Mouse (Mus musculus): ENCODE measurements around the gene Nup107. TPM values are rescaled to one million over a fixed set of nuclear protein-coding genes. Genes with fewer than 3 reads are reported as not detected.
"Not testable (repeated sequence)": the region's sequence is repeated elsewhere in the genome, so short reads cannot be mapped to it uniquely, and the experiment has no call there.

The Nup107 gene
- total RNA-seq, 2 experiments from 2014 or later = 5.5 to 5.6 TPM

DNA sequence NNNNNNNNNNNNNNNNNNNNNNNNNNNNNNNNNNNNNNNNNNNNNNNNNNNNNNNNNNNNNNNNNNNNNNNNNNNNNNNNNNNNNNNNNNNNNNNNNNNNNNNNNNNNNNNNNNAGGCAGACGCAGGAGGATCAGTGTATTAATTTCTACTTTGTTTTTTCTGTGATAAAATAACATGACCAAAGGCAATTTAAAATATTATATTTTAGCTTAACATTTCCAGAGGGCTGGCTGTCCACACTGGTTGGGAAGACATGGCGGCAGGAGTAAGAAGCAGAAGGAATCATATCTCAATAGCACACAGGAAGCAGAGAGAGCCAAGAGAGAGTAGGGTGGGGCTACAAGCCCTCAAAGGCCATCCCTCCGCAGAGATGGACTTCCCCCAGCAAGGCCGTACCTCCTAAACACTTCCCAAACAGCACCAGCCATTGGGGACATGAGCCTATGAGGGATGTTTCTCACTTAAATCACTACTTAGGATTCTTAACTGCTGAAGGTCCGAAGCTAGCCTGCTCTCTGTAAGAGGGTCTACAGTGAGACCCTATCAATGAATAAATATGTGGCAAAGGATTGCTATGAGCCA is 68.3 kb downstream of the Nup107 start:
- no peak for DNase-seq (ENCODE audit: low spot score)

- DNase-seq (ENCODE audit: low spot score) = peak; percentile 27
Measured at GRCm38 (mm10) chr10:117718161-117719119, 74.1 kb downstream of the Nup107 start.

GRCm38 (mm10) chr10:117717583-117717982 is 74.9 kb downstream of the Nup107 start:
- peak; percentile 22 for DNase-seq (ENCODE audit: low spot score)

DNA sequence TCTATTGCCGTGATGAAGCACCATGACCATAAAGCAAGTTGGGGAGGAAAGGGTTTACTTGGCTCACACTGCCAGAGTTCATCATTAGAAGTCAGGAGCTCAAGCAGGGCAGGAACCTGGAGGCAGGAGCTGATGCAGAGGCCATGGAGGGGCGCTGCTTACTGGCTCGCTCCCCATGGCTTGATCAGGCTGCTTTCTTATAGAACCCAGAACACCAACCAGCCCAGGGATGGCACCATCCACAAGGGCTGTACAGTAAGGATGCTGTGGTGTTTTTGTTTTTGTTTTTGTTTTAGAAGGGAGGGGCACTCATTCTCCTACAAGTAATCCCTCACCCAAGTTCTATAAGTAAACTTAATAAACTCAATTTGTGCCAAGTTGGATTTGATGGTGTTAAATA is 75.8 kb downstream of the Nup107 start:
- DNase-seq (ENCODE audit: low spot score) = no peak

DNA sequence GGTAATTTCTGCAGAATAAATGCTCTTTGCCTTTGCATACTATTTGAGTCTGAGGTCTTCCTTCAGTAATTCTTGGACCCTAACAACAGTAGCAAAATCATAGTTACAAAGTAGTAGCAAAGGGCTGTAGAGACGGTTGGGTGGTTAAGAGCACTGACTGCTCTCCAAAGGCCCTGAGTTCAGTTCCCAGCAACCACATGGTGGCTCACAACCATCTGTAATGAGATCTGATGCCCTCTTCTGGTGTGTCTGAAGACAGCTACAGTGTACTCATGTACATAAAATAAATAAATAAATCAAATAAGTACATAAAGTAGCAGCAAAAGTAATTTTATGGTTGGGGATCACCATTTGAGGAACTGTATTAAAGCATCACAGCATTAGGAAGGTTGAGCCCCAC is 76.9 kb downstream of the Nup107 start:
- not testable (repeated sequence) for DNase-seq (ENCODE audit: low spot score)

GRCm38 (mm10) chr10:117714928-117715500 is 77.5 kb downstream of the Nup107 start:
- DNase-seq (ENCODE audit: low spot score) = no peak

DNA sequence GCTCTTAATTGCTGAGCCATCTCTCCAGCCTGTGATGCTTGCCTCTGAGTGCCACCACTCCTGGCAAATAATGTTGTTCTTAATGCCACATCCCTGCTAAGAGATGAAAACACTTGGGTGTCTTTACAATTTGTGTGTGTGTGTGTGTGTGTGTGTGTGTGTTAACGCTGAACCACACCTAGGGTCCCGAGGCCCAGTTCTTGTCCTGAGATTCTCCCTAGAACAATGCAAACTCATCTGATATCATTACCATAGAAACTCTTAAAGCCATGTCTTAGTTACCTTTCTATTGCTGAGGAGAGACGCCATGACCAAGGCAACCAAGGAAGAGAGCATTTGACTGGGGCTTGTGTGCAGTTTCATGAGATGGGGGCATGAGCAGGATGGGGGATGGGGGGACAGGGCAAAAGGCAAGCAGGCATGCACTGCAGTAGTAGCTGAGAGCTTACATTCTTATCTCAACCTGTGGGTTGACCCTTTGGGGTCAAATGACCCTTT is 78.4 kb downstream of the Nup107 start:
- DNase-seq (ENCODE audit: low spot score) = no peak

DNA sequence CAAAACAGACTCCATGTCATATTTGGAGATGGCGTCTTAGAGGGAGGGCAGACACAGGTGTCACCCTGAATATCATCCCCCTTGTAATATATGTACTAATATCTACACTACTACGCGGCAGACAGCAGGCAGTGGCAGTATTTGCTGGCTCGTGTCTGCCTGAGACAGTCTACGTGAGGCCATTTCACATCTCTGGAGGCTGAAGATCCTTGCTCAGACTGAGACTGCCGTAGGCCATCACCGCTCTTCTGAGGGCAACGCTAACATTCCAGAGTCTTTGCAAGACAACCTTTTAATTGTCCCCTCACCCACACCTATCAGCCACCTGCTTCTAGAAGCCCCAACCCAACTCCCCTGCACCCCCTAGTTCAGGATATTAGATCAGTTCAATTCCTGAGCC is 79.0 kb downstream of the Nup107 start:
- DNase-seq (ENCODE audit: low spot score) = no peak

GRCm38 (mm10) chr10:117712871-117713270 is 79.6 kb downstream of the Nup107 start:
- no peak for DNase-seq (ENCODE audit: low spot score)

GRCm38 (mm10) chr10:117712191-117712754 is 80.2 kb downstream of the Nup107 start:
- DNase-seq (ENCODE audit: low spot score) = no peak

DNA sequence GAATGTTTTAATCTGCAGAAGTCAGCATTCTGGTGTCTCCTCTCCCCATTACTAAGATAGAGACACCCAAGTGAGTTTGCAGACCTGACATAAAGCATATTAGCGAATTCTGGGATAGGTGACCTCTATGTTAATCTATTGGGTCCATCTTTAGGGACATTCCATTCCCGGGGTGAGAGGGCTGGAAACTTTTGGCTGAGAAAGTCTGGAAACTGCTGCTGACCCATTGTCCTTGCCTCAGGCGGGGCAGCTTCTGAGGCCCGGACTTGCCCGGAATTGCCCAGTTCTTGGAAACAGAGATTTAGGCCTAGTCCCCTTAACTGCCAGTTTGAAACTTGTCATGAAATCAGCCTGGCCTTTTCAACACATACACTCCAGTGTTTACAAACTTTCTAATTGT is 81.1 kb downstream of the Nup107 start:
- no peak for DNase-seq (ENCODE audit: low spot score)

DNA sequence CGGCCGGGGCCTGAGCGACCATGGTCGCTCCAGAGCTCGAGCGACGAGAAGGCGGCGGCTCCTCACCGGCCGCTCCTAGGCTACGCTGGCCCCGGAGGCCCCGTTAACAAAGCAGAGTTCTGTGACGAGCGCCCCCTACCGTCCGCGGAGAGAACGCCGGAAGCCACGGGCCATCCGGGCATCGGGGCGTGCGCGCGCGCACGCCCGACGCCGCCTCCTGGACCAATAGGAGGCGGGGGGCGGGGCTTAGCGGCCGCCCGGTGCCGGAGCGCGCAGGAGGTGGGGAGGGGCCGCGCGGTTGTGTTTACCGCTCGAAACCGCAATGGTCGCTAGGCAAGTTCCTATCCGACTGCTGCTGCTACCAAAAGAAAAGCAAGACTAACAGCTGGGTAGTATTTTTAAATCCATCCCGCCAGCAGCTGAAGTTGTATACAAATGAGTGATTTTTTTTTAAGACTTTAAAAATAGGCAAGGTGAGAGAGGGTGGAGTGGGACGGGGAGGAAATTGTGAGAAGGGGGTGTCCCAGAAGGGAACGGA is 81.8 kb downstream of the Nup107 start, which contains the start of gene Mdm2:
Gene Mdm2, minus strand, starts transcription at position 155 of the 538 bp plus-strand sequence.
- peak; percentile 98 for DNase-seq (ENCODE audit: low spot score)

DNA sequence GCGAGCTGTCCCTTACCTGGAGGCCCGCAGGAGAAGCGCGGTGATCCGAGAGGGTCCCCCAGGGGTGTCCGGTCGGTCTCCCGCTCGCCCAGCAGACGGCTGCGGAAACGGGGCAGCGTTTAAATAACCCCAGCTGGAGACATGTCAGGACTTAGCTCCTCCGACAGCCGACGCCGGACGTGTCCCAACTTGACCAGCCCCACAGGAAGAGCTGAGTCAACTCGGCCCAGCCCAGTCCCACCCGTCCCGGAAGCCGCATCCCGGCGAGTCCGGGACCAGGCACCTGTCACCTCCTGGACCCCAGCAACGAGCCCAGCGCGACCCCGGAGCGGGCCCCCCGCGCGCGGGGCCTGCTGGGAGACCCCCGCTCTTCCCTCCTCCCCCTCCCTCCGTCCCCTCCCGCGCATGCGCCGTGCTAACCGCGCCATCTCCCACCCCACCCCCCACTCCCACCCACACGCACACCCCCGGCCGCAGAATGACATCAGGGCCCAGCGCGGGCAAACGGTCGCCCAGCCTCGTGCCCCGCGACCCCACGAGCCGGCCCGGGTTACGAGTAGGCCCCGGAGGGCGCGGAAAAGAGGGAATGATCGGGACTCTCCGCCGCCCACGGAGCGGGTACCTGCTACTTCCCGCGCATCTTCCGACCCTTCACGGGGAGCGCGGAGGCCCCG is 82.4 kb downstream of the Nup107 start:
- peak; percentile 74 for DNase-seq (ENCODE audit: low spot score)

GRCm38 (mm10) chr10:117709326-117709830 is 83.1 kb downstream of the Nup107 start:
- DNase-seq (ENCODE audit: low spot score) = no peak

DNA sequence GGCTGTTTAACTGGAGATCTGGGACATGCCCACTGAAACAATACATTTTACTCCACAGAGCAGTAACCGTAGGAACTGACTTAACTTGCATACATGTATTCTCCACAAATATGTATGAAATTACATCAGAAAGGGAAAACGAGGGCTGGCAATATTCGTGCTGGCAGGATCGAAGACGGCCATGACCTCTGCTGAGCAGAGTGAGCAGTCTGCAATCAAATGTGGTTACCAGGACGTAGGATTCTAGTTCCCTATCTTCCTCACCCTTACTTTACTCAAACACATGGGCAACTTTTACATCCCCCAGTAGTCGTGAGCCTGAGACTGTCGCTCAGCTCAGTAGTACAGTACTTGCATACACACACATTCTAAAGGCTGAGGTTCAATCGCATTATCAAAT is 83.6 kb downstream of the Nup107 start:
- DNase-seq (ENCODE audit: low spot score) = no peak

DNA sequence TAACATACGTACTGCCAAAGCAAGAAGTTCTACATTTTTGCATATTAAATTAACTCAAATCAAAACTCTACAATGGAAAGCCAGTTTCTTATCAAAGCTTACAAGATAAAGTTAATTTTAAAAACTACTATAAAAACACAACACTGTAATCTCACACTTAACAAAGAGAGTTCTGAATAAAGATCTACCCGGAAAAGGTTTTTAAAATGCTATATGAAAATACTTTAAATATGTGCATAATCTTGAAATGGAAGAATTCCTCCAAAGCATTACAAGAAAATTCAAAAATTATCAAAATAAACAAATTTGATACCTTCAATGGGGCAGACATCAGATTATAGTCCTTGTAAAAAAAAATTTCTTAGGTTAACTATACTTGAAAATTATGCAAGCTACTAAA is 84.1 kb downstream of the Nup107 start:
- no peak for DNase-seq (ENCODE audit: low spot score)

GRCm38 (mm10) chr10:117707114-117707838 is 85.2 kb downstream of the Nup107 start:
- DNase-seq (ENCODE audit: low spot score) = no peak

GRCm38 (mm10) chr10:117706440-117706839 is 86.1 kb downstream of the Nup107 start:
- no peak for DNase-seq (ENCODE audit: low spot score)

DNA sequence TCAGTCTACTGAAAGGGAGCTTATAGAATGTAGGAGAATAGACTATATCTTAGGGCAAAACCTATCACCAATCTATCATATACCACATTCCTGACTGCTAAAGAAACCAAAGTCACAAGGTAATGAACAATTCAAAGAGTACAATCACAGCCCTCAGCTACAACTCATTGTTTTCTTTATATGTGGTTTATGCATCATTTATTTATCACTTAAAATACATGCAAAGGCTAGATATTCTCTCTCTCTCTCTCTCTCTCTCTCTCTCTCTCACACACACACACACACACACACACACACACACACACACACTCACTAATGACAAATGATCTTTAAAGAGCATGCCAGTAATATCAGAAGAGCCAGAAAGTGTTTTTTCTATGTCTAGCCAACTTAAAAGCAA is 86.7 kb downstream of the Nup107 start:
- no peak for DNase-seq (ENCODE audit: low spot score)

DNA sequence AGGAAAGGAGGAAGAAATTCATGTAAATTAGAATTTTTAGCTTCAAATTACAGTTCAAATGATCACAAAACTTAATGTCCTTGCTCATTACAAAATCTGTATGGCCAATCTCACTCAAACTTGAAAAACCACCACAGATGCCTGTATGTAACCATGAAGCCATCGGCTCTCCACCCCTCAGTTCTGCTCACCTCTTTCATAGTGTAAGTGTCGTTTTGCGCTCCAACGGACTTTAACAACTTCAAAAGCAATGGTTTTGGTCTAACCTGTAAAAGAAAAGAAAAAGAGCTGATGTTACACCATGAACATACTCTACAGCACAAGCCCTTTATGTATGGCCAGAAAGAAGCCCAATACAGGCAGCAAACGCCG is 87.6 kb downstream of the Nup107 start:
- DNase-seq (ENCODE audit: low spot score) = no peak
